Mouse (Mus musculus) lung, embryonic 16.5 days (tissue): ENCODE measurements at regions not wholly inside any gene's neighbourhood (a gene's known extent, or its start where the extent isn't known, plus 50 kb on each side); places are given as distances from the start of the nearest gene placed in this dataset.

ENCODE experiments used
- ATAC-seq: fragments of 200-750 bp; cut with Nextera tagmentation; 2 replicates; pipeline ENCODE4 v1.8.0; 2017; ENCODE audit warnings: low read depth, mild to moderate bottlenecking, moderate library complexity
- H3K27ac ChIP-seq: fragments of 300-500 bp; sonication (generic); 2 replicates; pipeline ENCODE4 v1.5.1; 2014; ENCODE audit warnings: mild to moderate bottlenecking, control low read depth, low read length
- H3K27me3 ChIP-seq: fragments of 300-500 bp; sonication (generic); 2 replicates; pipeline ENCODE4 v1.6.1; 2014; ENCODE audit warnings: low read depth, low read length, mixed read lengths; ENCODE audit not compliant: control insufficient read depth, insufficient read depth
- H3K36me3 ChIP-seq: fragments of 300-500 bp; sonication (generic); 2 replicates; pipeline ENCODE4 v1.6.1; 2014; ENCODE audit warnings: low read length; ENCODE audit not compliant: control insufficient read depth, insufficient read depth
- H3K4me1 ChIP-seq: fragments of 300-500 bp; sonication (generic); replicated peaks from 2 replicates; pipeline ENCODE4 v1.6.1; 2014; ENCODE audit warnings: low read length, mixed read lengths; ENCODE audit not compliant: control insufficient read depth, insufficient read depth
- H3K4me2 ChIP-seq: fragments of 300-500 bp; sonication (generic); 2 replicates; pipeline ENCODE4 v1.6.1; 2014; ENCODE audit warnings: low read depth, low read length, control low read depth
- H3K4me3 ChIP-seq: fragments of 300-500 bp; sonication (generic); 2 replicates; pipeline ENCODE4 v1.5.1; 2014; ENCODE audit warnings: mild to moderate bottlenecking, low read length, control low read depth
- H3K9ac ChIP-seq: fragments of 300-500 bp; sonication (generic); 2 replicates; pipeline ENCODE4 v1.6.1; 2014; ENCODE audit warnings: low read length, control low read depth
- H3K9me3 ChIP-seq: fragments of 300-500 bp; sonication (generic); 2 replicates; pipeline ENCODE4 v1.6.1; 2016; ENCODE audit warnings: low read length; ENCODE audit not compliant: control insufficient read depth

GRCm38 (mm10) chrX:165076291-165076690 is 71.7 kb upstream of the Gm17604 start:
- Histone ChIP-seq H3K9me3 (no peaks in the 10 kb centered on the region), H3K4me1 (no peaks in the 10 kb centered on the region), H3K4me3 (no peak overlapping the region), H3K36me3 (no peaks in the 10 kb centered on the region), H3K27me3 (no peaks in the 10 kb centered on the region), H3K4me2 (no peak overlapping the region), H3K9ac (no peak overlapping the region), H3K27ac (no peak overlapping the region)
- peak; percentile 67; the same call in 1 of the 2 replicates for ATAC-seq
